Mouse (Mus musculus) liver, adult 2 months (tissue): ENCODE data around the gene Aars.

ENCODE experiments used
- CTCF ChIP-seq: fragments of 200-500 bp; IDR thresholded peaks from 2 replicates; pipeline ENCODE4 v1.5.1; 2011; ENCODE audit warnings: low read depth, low read length, control low read depth
- POLR2A ChIP-seq: fragments of 200-500 bp; IDR thresholded peaks from 2 replicates; pipeline ENCODE4 v1.6.1; 2011; ENCODE audit warnings: low read length, control low read depth; ENCODE audit not compliant: insufficient read depth; ENCODE audit errors: extremely low read depth

DNA sequence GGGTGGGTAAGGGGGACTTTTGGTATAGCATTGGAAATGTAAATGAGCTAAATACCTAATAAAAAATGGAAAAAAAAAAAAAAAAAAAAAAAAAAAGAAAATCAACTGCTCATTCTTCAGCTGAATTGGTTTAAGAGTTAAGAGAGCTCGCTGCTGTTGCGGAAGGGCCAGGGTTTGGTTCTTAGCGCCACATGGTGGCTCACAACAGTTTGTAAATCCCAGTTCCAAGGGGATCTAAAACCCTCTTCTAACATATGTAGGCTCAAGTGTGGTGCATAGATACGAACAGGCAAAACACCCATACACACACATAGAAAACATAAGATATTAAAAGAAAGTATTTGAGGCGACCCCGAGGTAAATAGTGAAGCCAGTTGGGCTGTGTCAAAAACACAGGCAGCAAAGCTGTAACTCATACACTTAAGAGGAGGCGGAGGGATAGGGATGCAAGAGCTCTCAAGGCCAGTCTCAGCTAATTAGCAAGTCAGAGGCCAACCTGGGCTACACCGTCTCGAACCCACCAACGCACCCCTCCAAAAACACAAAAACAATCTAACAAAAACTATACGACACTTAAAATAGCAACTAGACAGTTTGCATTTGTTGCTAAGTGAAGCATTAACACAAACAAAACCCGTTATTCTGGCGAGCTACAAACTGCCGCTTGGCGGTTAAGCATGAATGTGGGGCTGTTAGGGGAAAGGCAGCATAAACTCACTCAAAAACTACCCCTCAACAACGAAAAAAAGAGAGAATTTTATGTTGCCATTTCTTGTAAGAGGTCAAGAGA is 36.1 kb upstream of the Aars start:
- TF ChIP-seq CTCF (no peak), POLR2A (no peak)
